Mouse (Mus musculus) CH12.LX (cell line): ENCODE measurements at regions not wholly inside any gene's neighbourhood (a gene's known extent, or its start where the extent isn't known, plus 50 kb on each side); places are given as distances from the start of the nearest gene placed in this dataset.

ENCODE experiments used
- DNase-seq: peaks from one replicate; pipeline ENCODE4 v3.0.0-alpha.2; 2013; ENCODE audit errors: extremely low read depth
- H3K27ac ChIP-seq: 2 replicates; pipeline ENCODE4 v1.5.1; 2012; ENCODE audit warnings: low read depth, mild to moderate bottlenecking, control low read depth, moderate library complexity; ENCODE audit not compliant: insufficient read depth
- H3K27me3 ChIP-seq: replicated peaks from 2 replicates; pipeline ENCODE3; 2012; ENCODE audit warnings: inconsistent platforms
- H3K36me3 ChIP-seq, 2 experiments: replicated peaks in 1 of 2; 2 replicates each; pipeline versions ENCODE3 to v1.6.1; 2012; ENCODE audit warnings: inconsistent platforms in 1 of 2, low read length in 1 of 2, mild to moderate bottlenecking in 1 of 2, mixed read lengths in 1 of 2, moderate library complexity in 1 of 2; ENCODE audit not compliant: control insufficient read depth in 1 of 2, insufficient read depth in 1 of 2
- H3K4me1 ChIP-seq, 2 experiments: 2 replicates each; pipeline ENCODE4 v1.6.1; 2012; ENCODE audit warnings: inconsistent platforms in 1 of 2, moderate library complexity in 1 of 2; ENCODE audit not compliant: insufficient read depth in 2 of 2, control insufficient read depth in 1 of 2
- H3K4me2 ChIP-seq: 2 replicates; pipeline ENCODE4 v1.6.1; 2012; ENCODE audit warnings: low read depth, mild to moderate bottlenecking, control low read depth; ENCODE audit not compliant: poor library complexity, insufficient read depth, severe bottlenecking
- H3K4me3 ChIP-seq, 3 experiments: fragments of 150-350 bp in 1 of 3; sonication (generic) in 1 of 3; replicated peaks in 1 of 3; 2 replicates each; pipeline versions ENCODE3 to v1.5.1; 2011 to 2012; ENCODE audit warnings: low read depth in 2 of 3, low read length in 2 of 3, mild to moderate bottlenecking in 2 of 3, moderate library complexity in 2 of 3, control low read depth in 1 of 3, improper control_type of control experiment in 1 of 3, inconsistent platforms in 1 of 3, mixed read lengths in 1 of 3; ENCODE audit not compliant: poor library complexity in 1 of 3
- H3K79me2 ChIP-seq: replicated peaks from 2 replicates; pipeline ENCODE4 v1.6.1; 2012; ENCODE audit warnings: mild to moderate bottlenecking, moderate library complexity; ENCODE audit not compliant: control insufficient read depth, poor library complexity, insufficient read depth, severe bottlenecking; ENCODE audit errors: extremely low read depth
- H3K9ac ChIP-seq: 2 replicates; pipeline ENCODE4 v1.6.1; 2012; ENCODE audit warnings: low read depth, mild to moderate bottlenecking, control low read depth, moderate library complexity; ENCODE audit not compliant: insufficient read depth
- H3K9me3 ChIP-seq: replicated peaks from 2 replicates; pipeline ENCODE3; 2012; ENCODE audit warnings: low read length, inconsistent platforms, mixed read lengths
- CHD2 ChIP-seq: IDR thresholded peaks from 2 replicates; pipeline ENCODE4 v1.6.1; 2011; ENCODE audit warnings: low read length, improper control_type of control experiment
- ELF1 ChIP-seq: IDR thresholded peaks from 2 replicates; pipeline ENCODE4 v1.6.1; 2014; ENCODE audit warnings: low read depth, mild to moderate bottlenecking, inconsistent platforms, low read length, improper control_type of control experiment
- EP300 ChIP-seq: IDR thresholded peaks from 2 replicates; pipeline ENCODE4 v1.6.1; 2011; ENCODE audit warnings: low read length, improper control_type of control experiment
- JUN ChIP-seq: IDR thresholded peaks from 2 replicates; pipeline ENCODE4 v1.6.1; 2011; ENCODE audit warnings: low read depth, mild to moderate bottlenecking, low read length, improper control_type of control experiment, moderate library complexity; ENCODE audit not compliant: insufficient read depth
- MAX ChIP-seq: IDR thresholded peaks from 2 replicates; pipeline ENCODE4 v1.6.1; 2011; ENCODE audit warnings: low read length, improper control_type of control experiment
- MAZ ChIP-seq: IDR thresholded peaks from 2 replicates; pipeline ENCODE4 v1.6.1; 2012; ENCODE audit warnings: low read depth, mild to moderate bottlenecking, inconsistent platforms, low read length, improper control_type of control experiment, moderate library complexity
- NELFE ChIP-seq: IDR thresholded peaks from 2 replicates; pipeline ENCODE4 v1.6.1; 2011; ENCODE audit warnings: low read depth, low read length, improper control_type of control experiment
- NRF1 ChIP-seq: IDR thresholded peaks from 2 replicates; pipeline ENCODE4 v1.6.1; 2014; ENCODE audit warnings: low read depth, mild to moderate bottlenecking, inconsistent platforms, low read length, improper control_type of control experiment, moderate library complexity
- dilution Hi-C: fragments of 300-500 bp; cut with MboI; formaldehyde crosslinking; loops from 2 replicates; pipeline ENCODE4 v1.14.3; 2020; ENCODE audit warnings: low sequenced_read_pairs; ENCODE audit not compliant: extremely low pct_unique_long_range_greater_than_20kb, extremely low pct_ligation_motif_present
- in situ Hi-C: fragments of 300-500 bp; cut with MboI; formaldehyde crosslinking; loops from 3 replicates; pipeline ENCODE4 v1.14.3; 2019; ENCODE audit warnings: low sequenced_read_pairs, low pct_ligation_motif_present, low pct_unique_long_range_greater_than_20kb, mixed read lengths

DNA sequence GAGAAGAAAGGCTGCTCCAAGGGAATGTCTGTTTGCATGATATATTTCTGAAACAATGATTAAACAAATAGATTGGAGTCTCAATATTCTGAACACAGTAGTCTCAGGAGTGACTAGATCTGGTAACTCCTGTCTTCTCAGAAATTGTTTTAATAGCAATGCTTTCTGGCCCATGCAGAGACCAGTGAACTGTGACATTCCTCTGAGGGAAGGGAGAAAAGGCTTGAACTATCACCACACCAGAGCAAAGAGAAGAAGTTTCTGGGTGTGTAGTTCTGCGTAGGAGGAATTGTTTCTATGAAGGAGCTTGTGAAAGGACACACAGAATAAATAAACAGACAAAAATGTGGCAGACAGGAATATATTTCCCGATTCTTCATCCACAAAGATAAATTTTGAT, 277.1 kb downstream of the Osr1 start:
- Histone ChIP-seq H3K27ac (no peak overlapping the region), H3K9ac (no peak overlapping the region), H3K27me3 (no peaks in the 10 kb centered on the region), H3K4me3 (no peak overlapping the region), H3K36me3 (no peaks in the 10 kb centered on the region), H3K9me3 (no peaks in the 10 kb centered on the region), H3K4me2 (no peak overlapping the region), H3K79me2 (no peaks in the 10 kb centered on the region), H3K4me1 (no peaks in the 10 kb centered on the region)
- TF ChIP-seq JUN (no peak), ELF1 (no peak), NELFE (no peak)
- DNase-seq: no peak
- in situ Hi-C loops (no loop called here), dilution Hi-C loops (no loop called here)

DNA sequence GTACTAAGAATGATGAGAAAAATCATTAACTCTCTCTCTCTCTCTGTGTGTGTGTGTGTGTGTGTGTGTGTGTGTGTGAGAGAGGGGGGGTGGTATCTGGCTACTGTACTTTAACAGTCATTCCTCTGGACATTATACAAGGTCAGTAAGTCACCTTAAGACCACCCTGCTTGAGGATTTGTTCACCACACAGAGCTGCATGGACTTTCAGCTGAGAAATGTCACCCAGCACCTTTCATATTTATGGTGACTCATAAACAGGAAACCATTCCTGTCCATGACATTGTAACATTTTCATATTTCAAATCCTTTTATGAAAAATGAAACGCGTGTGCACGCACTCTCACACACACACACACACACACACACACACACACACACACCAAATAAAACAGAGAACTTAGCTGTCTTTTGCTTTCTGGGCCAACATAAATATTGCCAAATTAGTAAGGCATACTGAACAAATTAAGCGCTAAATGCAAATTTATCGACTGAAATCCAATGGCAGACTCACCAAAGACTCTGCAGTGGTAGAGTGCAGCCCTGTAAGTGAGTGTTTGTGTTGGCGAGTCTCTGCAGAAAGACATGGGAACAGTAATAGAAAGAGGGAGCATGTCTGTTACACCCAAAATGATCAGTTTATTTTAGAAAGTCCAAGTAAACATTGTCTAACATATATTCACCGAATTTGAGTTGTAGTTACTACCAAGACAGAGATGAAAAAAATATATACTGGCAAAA, 277.7 kb downstream of the Osr1 start:
- Histone ChIP-seq H3K4me1 (no peaks in the 10 kb centered on the region), H3K36me3 (no peaks in the 10 kb centered on the region), H3K27me3 (no peaks in the 10 kb centered on the region), H3K9me3 (no peaks in the 10 kb centered on the region), H3K9ac (no peak overlapping the region), H3K4me3 (no peak overlapping the region), H3K79me2 (no peaks in the 10 kb centered on the region), H3K4me2 (no peak overlapping the region), H3K27ac (no peak overlapping the region)
- dilution Hi-C loops: no loop called here
- no peak for TF ChIP-seq NRF1
- in situ Hi-C loops: no loop called here
- no peak for DNase-seq

DNA sequence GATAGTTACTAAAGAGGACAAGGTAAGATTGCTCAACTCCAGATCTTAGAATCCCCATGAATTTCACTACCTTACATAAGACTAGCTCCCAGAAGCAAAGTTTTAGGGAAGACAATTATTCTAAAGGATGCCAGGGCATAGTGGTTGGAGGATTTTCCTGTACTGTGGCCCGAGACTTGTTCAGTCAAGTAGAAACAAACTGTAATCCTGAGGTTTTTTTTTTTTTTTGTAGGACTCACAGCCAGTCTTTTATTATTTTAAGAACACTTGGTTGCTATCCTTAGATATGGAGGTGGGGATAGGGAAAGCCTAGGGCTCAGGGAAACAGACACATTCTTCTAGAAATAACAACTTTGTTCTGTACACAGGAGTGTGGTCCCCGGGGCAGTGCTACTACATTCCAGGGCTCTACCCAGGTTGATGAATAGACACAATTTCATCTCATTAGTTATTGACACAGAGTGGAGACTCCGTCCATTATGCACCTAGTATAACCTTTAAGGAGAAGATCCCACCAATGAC, 285.6 kb downstream of the Osr1 start:
- no peak overlapping the region for H3K4me3 ChIP-seq
- TF ChIP-seq EP300 (no peak), MAX (no peak), CHD2 (no peak), MAZ (no peak)
- TF ChIP-seq, all 38 proteins: peak for 0
- Histone ChIP-seq H3K36me3 (no peaks in the 10 kb centered on the region), H3K4me1 (no peaks in the 10 kb centered on the region), H3K9ac (no peak overlapping the region), H3K4me2 (no peak overlapping the region), H3K9me3 (no peaks in the 10 kb centered on the region), H3K79me2 (no peaks in the 10 kb centered on the region), H3K27ac (no peak overlapping the region), H3K27me3 (no peaks in the 10 kb centered on the region)
- no peak for DNase-seq
- in situ Hi-C loops (no loop called here), dilution Hi-C loops (no loop called here)
